Mouse (Mus musculus): ENCODE measurements around the gene Gpr55. TPM values are rescaled to one million over a fixed set of nuclear protein-coding genes. Genes with fewer than 3 reads are reported as not detected.

Gene Gpr55
- polyA plus RNA-seq, 1 experiment from 2014 or later = 0.09 TPM

DNA sequence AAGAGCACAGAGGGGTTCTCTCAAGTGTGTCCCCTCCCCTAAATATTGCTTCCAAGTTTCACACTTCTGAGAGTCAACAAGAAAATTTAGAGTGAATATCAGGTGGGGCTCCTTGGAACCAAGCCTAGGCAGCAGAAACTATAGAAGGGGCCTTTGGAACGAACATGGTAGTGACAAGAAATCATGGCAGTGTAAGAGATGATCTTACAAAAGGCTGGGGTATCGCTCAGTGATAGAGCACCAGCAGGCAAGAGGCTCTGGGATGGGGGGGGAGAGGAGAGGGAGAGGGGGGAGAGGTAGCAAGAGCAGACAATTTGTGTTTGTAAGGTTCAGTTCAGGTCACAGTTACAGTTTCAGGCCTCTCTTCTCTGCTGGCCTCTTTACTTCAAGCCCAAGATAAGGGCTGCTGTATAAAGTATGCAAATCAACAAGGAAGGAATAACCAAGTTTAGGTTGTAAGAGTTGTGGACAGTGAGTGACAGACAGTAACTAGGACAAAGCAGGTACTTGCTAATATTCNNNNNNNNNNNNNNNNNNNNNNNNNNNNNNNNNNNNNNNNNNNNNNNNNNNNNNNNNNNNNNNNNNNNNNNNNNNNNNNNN is 11.6 kb downstream of the Gpr55 start:
- H3K9me3 ChIP-seq (replicated peaks) = no peaks in the 10 kb centered on the region
- H3K36me3 ChIP-seq = no peaks in the 10 kb centered on the region
- H3K27me3 ChIP-seq = no peaks in the 10 kb centered on the region
- no peak overlapping the region for H3K9ac ChIP-seq
- no peak overlapping the region for H3K4me2 ChIP-seq (replicated peaks)
- no peak overlapping the region for H3K4me3 ChIP-seq
- no peak overlapping the region for H3K27ac ChIP-seq
- no peak for ATAC-seq (ENCODE audit: low FRiP score)
- no peaks in the 10 kb centered on the region for H3K4me1 ChIP-seq
- WGBS = 77% methylated on average over 2 of the region's 2 CpGs

DNA sequence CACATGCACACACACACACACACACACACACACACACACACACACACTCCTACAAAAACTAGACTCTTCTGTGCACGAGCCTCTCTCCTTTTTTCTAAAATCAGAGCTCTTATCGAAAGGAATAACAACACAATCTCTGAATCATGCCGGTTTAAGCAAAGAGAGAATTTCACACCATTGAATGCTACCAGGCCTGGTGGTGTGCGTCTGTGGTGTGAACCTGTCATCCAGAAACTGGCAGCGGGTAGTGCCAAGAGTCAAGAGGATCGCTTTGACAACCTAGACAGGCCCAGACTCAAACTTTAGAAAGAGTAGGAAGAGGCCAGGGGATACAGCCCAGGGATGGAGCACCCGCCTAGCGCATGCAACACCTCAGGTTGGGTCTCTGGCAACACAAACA is 18.5 kb downstream of the Gpr55 start:
- no peaks in the 10 kb centered on the region for H3K27me3 ChIP-seq
- no peaks in the 10 kb centered on the region for H3K36me3 ChIP-seq
- ATAC-seq (ENCODE audit: low FRiP score) = no peak
- no peak overlapping the region for H3K4me3 ChIP-seq
- H3K4me1 ChIP-seq = no peaks in the 10 kb centered on the region
- H3K4me2 ChIP-seq (replicated peaks) = no peak overlapping the region
- H3K27ac ChIP-seq = no peak overlapping the region
- 88% methylated on average over 8 of the region's 8 CpGs for WGBS
- no peak overlapping the region for H3K9ac ChIP-seq
- no peaks in the 10 kb centered on the region for H3K9me3 ChIP-seq (replicated peaks)

DNA sequence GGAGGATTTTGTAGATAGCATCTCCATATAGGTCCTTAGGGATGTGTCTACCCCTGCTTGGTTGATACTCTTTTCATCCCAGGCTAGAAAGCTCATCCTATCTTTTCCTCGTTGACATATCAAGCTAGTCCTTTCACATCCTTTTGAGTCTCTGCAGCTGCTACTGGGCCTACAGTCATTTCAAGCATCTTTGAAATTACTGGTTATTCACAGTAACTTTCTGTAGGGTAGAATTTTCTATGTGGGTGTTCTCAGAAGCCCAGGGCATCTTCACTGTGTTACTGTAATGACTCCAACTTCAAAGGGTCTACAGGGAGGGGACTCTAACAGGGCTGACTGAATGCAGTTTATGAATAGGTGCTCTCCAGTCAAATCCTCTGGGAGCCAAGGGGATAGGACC is 23.5 kb downstream of the Gpr55 start:
- Histone ChIP-seq H3K27me3 (no peaks in the 10 kb centered on the region), H3K9me3 (replicated peaks) (no peaks in the 10 kb centered on the region), H3K27ac (no peak overlapping the region), H3K4me3 (no peak overlapping the region), H3K4me1 (peaks cover 23% of the 10 kb centered on the region), H3K9ac (no peak overlapping the region), H3K4me2 (replicated peaks) (no peak overlapping the region), H3K36me3 (no peaks in the 10 kb centered on the region)
- ATAC-seq (ENCODE audit: low FRiP score) = no peak
- 88% methylated on average over 1 of the region's 1 CpGs for WGBS

DNA sequence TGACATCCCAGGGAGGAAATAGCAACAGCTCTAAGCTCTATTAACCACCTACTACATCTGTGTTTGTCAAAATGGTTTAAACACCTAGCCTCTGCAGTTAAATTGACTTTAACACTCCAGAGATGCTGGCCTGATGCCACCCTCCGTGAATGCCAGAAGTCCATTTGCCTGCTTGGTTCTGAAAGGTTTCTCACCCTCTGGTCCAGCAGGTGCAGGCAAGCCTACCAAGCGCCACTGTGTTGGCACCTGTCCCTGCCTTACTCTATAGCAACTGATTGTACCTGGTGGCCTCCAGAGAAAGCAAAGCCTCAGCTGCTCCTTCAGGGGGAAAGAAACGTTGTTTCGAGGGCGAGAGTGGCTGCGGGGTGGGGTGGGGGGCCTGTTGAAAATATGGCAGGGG is 24.5 kb downstream of the Gpr55 start:
- 78% methylated on average over 6 of the region's 6 CpGs for WGBS

DNA sequence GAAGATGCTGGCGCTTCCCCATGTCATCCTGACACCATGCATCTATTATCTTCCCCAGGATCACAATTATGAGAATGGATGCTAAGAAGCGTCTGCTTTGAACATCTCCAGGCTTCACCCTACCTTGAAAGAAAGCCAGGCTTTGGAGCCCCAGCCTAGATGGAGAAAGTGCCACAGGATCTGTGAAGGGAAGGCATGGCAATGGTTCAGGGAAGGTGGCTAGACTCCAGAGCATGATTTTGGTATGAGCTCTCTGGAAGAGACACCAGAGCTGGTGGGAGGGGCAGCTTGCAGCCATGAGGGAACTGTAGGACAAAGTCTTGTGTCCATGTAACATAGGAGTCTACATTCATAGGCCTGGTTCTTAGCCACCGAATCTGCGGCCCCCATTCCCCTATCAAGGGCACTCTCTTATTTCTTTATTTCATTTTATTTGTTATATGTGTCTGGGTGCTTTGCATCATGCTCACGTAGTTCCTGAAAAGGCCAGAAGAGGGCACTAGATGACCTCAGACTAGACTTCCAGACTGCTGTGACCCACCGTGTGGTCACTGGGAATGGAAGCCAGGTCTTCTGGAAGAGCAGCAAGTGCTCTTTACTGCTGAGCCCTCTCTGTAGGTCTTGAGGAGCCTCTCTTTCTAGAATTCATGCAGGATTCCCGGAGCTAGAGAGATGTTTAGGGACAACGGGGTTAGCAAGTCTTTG is 25.5 kb downstream of the Gpr55 start:
- Histone ChIP-seq H3K9me3 (replicated peaks) (no peaks in the 10 kb centered on the region), H3K4me3 (no peak overlapping the region), H3K4me2 (replicated peaks) (no peak overlapping the region), H3K9ac (no peak overlapping the region), H3K4me1 (peaks cover 24% of the 10 kb centered on the region), H3K36me3 (no peaks in the 10 kb centered on the region), H3K27me3 (no peaks in the 10 kb centered on the region), H3K27ac (no peak overlapping the region)
- 46% methylated on average over 8 of the region's 8 CpGs for WGBS
- no peak for ATAC-seq (ENCODE audit: low FRiP score)

More for the DNA sequence above, 24.5 kb downstream of the Gpr55 start:
- H3K27ac ChIP-seq = no peak overlapping the region
- no peak for ATAC-seq (ENCODE audit: low FRiP score)
- H3K27me3 ChIP-seq = no peaks in the 10 kb centered on the region
- H3K4me1 ChIP-seq = peaks cover 24% of the 10 kb centered on the region
- H3K4me2 ChIP-seq (replicated peaks) = no peak overlapping the region
- no peak overlapping the region for H3K4me3 ChIP-seq
- no peaks in the 10 kb centered on the region for H3K36me3 ChIP-seq
- H3K9me3 ChIP-seq (replicated peaks) = no peaks in the 10 kb centered on the region
- no peak overlapping the region for H3K9ac ChIP-seq

DNA sequence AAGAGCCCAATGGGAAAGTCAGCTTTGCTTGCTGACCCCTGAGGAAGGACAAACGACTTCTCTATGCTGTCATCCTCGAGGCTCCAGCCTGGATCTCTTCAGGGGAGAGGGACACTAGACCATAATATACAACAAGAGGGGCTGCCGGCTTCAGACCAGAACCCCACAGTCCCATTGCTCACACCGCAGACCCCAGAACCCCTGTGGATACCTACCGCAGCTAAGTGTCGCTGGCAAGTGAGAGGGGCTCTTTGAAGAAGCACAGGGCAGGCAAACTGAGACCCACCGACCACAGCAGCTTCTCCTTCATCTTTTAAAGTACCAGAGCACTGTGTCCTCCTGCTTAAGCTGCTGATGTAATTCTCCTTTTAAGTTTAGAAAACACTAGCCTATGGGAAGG is 26.2 kb downstream of the Gpr55 start:
- WGBS = 8% methylated on average over 7 of the region's 7 CpGs
- Histone ChIP-seq H3K4me1 (peaks cover 24% of the 10 kb centered on the region), H3K27me3 (no peaks in the 10 kb centered on the region), H3K9me3 (replicated peaks) (no peaks in the 10 kb centered on the region), H3K4me3 (no peak overlapping the region), H3K27ac (no peak overlapping the region), H3K9ac (no peak overlapping the region), H3K4me2 (replicated peaks) (no peak overlapping the region), H3K36me3 (no peaks in the 10 kb centered on the region)
- ATAC-seq (ENCODE audit: low FRiP score) = no peak

DNA sequence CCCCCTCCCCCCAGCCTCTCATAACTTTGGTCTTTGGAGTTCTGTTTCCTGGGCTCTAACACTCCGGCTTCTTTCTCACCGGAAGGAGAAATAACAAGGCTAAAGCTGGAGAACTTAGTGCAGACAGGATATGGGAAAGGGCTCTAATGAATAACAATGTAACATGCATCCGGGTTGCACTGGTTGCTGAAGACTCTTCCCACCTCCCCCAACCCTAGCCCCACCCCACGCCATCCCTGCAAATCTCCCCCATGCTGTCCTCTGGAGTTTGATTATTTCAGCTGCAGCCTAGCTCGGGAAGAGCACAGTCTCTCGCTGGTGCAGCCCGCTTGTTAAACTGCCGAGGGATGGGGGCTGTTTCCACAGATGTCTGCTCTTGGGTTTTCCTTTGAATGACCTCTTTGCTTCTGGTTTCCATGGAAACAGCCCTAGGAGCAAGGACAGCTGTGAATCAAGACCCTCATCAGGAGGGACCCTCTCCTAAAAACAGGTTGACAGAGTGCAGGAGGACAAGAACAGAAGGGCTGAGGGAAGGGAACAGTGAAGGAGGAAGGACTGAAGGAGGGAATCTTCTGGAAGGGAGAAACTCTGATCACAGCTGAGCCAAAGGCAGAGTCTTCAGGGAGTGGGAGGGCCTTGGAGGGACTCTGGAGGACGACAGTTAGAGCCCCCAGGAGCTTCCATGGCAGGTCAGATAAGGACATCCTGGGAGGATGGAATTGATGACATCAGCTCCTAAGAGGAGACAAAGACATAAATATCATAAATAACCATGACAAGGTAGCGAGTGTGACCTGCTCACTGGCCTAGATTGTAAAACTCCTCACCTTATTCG is 27.0 kb downstream of the Gpr55 start:
- Histone ChIP-seq H3K27me3 (no peaks in the 10 kb centered on the region), H3K4me3 (no peak overlapping the region), H3K27ac (peak overlapping the region; percentile 46; the same call in 1 of the 2 replicates), H3K9me3 (replicated peaks) (no peaks in the 10 kb centered on the region), H3K4me1 (peaks cover 29% of the 10 kb centered on the region), H3K36me3 (no peaks in the 10 kb centered on the region), H3K9ac (no peak overlapping the region), H3K4me2 (replicated peaks) (peak overlapping the region; percentile 19; the same call in 1 of the 2 replicates)
- peak; percentile 50 for ATAC-seq (ENCODE audit: low FRiP score)
- WGBS = 7% methylated on average over 11 of the region's 11 CpGs

DNA sequence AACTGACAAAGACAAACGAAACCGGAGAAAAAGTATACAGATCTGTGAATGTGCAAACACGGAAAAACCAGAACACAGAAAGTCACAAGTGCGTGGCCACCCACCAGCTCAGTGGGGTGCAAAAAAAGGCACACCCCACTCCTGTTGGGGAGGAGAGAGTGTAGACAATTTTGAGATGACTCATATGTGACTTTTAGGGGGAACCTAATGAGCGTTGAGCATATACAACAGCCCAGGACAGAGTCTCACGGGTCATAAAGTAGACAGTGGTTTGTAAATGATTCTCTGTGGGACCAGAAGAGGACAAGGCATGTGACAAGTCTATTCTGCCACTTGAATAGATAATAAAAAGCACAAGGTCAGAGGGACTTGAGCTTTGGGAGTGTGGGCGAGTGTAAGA is 27.6 kb downstream of the Gpr55 start:
- Histone ChIP-seq H3K9me3 (replicated peaks) (no peaks in the 10 kb centered on the region), H3K27me3 (no peaks in the 10 kb centered on the region), H3K4me2 (replicated peaks) (peak overlapping the region; percentile 19; the same call in 1 of the 2 replicates), H3K4me3 (no peak overlapping the region), H3K9ac (no peak overlapping the region), H3K4me1 (peaks cover 35% of the 10 kb centered on the region), H3K27ac (0 out of 2 replicates have a peak overlapping the region, but pooled peaks have one; percentile 46), H3K36me3 (no peaks in the 10 kb centered on the region)
- WGBS = 5% methylated on average over 7 of the region's 7 CpGs
- ATAC-seq (ENCODE audit: low FRiP score) = no peak

DNA sequence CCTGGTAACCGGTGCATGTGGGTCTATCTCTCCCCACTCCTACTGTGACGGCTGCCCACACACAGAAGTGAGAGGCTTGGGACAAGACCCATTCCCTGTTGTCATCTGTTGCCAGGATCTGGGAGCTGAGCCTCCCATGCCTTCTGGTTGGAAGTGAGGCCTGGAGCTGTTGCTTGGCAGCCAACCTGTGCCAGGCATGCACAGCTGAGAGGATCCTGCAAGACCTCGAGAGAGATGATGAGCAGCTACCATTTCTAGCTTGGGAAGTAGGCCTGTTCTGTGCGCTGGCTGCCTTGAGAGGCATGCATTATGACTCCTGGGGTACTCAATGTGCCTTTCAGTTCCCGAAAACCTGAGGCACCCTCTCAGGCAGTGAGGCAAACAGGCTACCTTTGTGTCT is 29.6 kb downstream of the Gpr55 start:
- H3K27ac ChIP-seq = no peak overlapping the region
- no peak overlapping the region for H3K4me3 ChIP-seq
- no peaks in the 10 kb centered on the region for H3K27me3 ChIP-seq
- H3K36me3 ChIP-seq = no peaks in the 10 kb centered on the region
- peaks cover 43% of the 10 kb centered on the region for H3K4me1 ChIP-seq
- no peak overlapping the region for H3K4me2 ChIP-seq (replicated peaks)
- H3K9ac ChIP-seq = no peak overlapping the region
- no peak for ATAC-seq (ENCODE audit: low FRiP score)
- H3K9me3 ChIP-seq (replicated peaks) = no peaks in the 10 kb centered on the region
- WGBS = 74% methylated on average over 5 of the region's 5 CpGs

DNA sequence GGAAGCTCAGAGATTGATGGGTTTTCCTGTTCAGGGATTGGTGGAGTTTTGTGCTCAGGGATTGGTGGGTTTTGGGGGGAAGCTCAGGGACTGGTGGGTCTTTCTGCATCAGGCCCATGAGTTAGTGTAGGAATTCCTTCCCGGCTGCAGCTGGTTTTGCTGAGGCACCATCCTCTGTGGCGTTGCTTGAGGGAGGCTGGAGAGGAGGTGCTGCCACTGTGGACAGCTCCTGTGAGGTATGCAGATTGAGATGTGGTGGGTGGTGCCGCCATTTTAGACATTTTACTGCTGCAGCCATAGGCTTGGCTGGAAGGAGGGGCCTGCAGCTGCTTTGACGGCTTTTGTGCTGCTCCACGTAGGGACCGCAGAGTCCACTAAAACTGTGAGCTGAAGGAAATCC is 31.4 kb downstream of the Gpr55 start:
- Histone ChIP-seq H3K27me3 (no peaks in the 10 kb centered on the region), H3K4me3 (no peak overlapping the region), H3K9ac (no peak overlapping the region), H3K4me2 (replicated peaks) (no peak overlapping the region), H3K36me3 (no peaks in the 10 kb centered on the region), H3K27ac (no peak overlapping the region; the same call in 1 of the 2 replicates), H3K9me3 (replicated peaks) (no peaks in the 10 kb centered on the region), H3K4me1 (peaks cover 40% of the 10 kb centered on the region)
- WGBS = 84% methylated on average over 6 of the region's 6 CpGs
- no peak for ATAC-seq (ENCODE audit: low FRiP score)

DNA sequence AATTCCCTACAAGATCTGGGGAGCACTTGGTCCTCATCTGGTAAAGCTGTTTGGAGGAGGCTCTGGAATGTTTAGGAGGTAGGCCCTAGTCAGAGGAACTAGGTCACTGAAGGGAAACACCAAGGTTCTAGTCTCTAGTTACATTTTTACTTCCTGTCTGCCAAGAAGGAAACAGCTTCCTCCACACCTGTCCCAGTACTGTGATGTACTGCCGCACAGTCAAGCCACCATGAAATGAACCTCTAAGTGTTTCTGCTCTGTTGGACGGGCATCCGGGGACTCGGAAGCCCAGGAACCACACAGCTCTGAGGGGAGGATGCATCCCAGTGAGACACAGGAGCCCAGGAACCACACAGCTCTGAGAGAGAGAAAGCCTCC is 32.1 kb downstream of the Gpr55 start:
- Histone ChIP-seq H3K27ac (peak overlapping the region; percentile 66), H3K36me3 (no peaks in the 10 kb centered on the region), H3K9me3 (replicated peaks) (no peaks in the 10 kb centered on the region), H3K4me2 (replicated peaks) (no peak overlapping the region), H3K4me1 (peaks cover 33% of the 10 kb centered on the region), H3K9ac (no peak overlapping the region), H3K27me3 (no peaks in the 10 kb centered on the region), H3K4me3 (no peak overlapping the region)
- WGBS = 49% methylated on average over 4 of the region's 4 CpGs
- ATAC-seq (ENCODE audit: low FRiP score) = peak; percentile 47

DNA sequence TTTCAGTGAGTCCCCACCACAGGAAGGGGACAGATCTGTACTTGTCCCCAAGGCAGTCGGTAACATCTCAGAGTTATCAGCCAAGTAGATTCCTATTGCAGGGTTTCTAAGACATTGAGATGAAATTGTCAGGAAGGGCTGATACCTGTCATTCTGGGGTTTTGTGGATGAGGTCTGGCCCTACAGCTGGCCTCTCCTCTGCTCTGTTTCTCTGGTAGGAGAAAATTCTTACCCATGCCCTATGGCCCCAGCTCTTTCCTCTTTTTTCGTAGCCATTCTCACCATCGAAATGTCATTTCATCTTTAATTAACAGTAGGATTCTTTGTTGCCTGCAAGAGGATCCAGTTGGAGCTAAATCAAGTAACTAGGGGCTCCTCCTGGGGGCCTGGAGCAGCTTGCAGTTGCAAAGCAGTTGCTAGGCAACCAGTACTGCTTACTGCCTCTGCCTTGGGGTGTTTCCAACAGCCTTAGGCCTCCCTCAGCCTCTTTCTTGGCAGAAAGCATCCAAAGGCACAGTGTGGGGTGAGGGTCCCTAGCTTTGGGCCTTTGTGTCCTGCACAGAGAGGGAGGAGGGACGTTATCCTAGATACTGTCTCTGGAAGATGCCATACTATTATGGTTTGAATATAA is 32.6 kb downstream of the Gpr55 start, which contains the start of gene 4933407L21Rik:
TSS of gene 4933407L21Rik (plus strand) at position 427 of the 631 bp plus-strand sequence.
- Histone ChIP-seq H3K4me3 (no peak within 1 kb of the TSS), H3K9me3 (replicated peaks) (no peaks in the 10 kb centered on the region), H3K27me3 (no peaks in the 10 kb centered on the region), H3K4me1 (peaks cover 28% of the 10 kb centered on the region), H3K27ac (peak within 1 kb of the TSS; percentile 78), H3K4me2 (replicated peaks) (peak within 1 kb of the TSS; percentile 11; the same call in 1 of the 2 replicates), H3K36me3 (no peaks in the 10 kb centered on the region), H3K9ac (no peak within 1 kb of the TSS)
- 24% methylated on average over 4 of the region's 4 CpGs for WGBS
- ATAC-seq (ENCODE audit: low FRiP score) = peak; percentile 88

Data from hindbrain, embryonic 12.5 days (tissue).